Mouse (Mus musculus): ENCODE data around the gene Camk2d.

The Camk2d gene

DNA sequence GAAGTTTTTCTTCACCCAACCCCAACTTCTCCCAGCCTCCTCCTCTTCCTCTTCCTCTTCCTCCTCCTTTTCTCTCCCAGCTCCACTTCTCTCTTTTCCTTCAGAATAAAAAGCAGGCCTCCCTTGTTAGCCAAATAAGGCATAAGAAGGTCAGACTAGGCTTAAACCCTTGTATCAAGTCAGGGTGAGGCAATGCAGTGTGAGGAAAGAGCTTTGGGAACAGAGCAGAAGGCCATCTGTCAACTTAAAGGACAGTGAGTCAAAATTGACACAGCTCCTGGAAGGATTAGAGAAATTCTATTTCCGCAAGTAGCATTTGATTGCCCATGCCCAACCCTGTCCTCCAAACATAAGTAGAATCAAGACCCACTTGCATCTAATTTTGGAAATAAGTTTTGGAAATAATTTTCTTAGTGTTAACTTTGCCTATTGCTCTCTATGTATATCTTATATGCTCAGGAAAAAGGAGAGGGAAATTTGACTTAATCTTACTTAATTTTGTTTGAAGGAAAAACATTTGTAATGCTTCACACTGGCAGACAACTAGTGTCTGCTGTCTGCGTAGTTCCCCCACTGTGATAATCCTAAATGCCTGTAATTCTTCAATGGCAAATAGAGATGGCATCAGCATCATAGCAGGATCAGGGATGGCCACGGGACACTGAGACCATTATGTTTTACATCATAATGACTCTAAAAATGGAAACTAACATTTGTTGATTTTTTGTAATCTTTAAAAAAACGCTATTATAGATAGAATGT is 16.8 kb downstream of the Camk2d start:
- no peak for DNase-seq (ENCODE audit: low spot score in 2 of 2)

DNA sequence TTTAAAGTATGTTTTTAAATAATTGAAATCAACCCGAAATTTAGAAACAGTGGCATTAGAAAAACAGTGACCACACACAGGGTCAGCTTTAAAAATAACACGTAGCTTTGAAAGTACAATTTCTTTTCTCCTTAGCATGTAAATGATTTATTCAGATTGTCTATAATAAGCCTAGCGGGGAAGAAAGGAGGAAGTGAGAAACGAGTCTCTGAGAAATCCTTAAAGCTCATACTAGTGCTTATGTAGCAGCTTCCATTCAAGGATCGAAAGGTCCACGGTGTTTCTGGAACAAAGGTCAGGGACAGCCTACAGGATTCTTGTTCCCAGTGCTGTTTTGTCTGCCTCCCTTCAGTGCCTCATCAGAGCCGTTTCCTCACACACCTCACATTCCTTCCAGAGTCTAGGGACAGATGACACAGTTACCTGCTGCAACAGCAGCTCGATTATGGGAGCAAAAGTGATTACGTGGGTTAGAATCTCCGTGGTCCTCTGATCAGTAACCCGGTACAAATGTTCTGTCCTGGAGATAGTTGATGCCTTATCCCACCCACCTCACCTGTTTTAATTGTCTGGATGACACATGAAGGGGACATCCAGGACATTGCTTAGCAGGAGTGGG is 17.5 kb downstream of the Camk2d start:
- DNase-seq (ENCODE audit: low spot score in 2 of 2): no peak

GRCm38 (mm10) chr3:126615306-126615705 is 19.2 kb downstream of the Camk2d start:
- DNase-seq (ENCODE audit: low spot score in 2 of 2): no peak

DNA sequence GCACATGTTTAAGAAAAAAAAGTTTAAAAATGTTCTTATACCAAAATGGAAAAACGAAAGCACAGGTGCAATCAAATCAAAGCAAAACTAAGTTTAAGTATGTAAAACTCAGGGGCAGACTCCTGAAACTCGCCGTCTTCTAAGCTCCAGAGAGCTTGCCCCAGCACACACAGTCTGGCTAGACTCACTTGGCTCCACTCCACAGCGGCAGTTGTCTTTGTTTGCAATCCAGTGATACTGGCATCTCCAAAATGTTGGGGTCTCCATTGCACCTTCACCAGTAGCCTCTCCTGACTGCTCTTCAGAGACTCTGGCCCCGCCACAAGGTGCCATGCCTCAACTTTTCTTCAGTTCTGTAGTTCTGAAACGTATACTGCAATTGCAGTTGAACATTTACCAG is 24.1 kb downstream of the Camk2d start:
- DNase-seq (ENCODE audit: low spot score in 2 of 2): no peak

DNA sequence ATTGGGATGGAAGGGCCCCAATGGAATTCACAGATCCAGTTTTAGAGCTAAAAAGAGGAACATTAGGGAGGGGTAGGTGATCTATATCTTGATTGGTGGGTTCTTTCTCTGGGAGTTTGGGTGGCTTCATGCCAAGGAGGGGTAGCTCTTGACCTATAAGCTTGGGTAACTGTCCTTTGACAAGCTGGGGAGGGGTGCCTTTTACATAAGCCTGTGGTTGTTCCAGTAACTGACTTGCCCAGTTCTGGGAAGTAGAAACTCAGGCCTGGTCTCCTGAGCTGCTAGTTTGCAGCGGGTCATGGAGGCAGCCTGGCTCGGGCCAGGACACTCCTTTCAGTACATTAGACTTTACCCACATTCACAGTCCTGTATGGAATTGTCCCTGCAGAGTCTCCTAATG is 26.4 kb downstream of the Camk2d start:
- DNase-seq (ENCODE audit: low spot score in 2 of 2): no peak

- DNase-seq (ENCODE audit: low spot score in 2 of 2): no peak
Observed at GRCm38 (mm10) chr3:126624994-126625763, 29.1 kb downstream of the Camk2d start.

GRCm38 (mm10) chr3:126625764-126626040 is 29.6 kb downstream of the Camk2d start:
- DNase-seq (ENCODE audit: low spot score in 2 of 2): no peak

- DNase-seq (ENCODE audit: low spot score in 2 of 2): no peak
Observed at GRCm38 (mm10) chr3:126627968-126628367, 31.9 kb downstream of the Camk2d start.

GRCm38 (mm10) chr3:126628380-126628779 is 32.3 kb downstream of the Camk2d start:
- no peak for DNase-seq (ENCODE audit: low spot score in 2 of 2)

DNA sequence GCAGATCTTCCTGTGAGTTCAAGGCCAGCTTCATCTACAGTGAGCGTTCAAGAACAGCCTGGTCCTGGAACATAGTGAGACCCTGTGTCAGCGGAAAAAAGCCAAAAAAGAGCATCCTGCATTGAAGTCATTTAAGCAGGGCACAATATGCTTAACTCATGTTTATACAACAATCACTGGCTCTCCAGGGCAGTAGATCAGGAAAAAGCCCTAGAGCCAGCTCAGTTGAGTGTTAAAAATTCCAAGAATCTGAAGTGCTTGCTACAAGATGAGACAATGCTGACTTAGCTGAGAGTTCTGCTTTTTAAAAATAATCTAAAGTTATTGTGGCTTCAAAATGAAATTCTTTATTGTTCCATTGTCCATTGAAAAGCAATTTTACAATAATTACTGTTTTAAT is 32.9 kb downstream of the Camk2d start:
- DNase-seq (ENCODE audit: low spot score in 2 of 2): no peak

- DNase-seq (ENCODE audit: low spot score in 2 of 2): no peak
Observed at GRCm38 (mm10) chr3:126630111-126630869, 34.2 kb downstream of the Camk2d start.

GRCm38 (mm10) chr3:126631583-126631982 is 35.5 kb downstream of the Camk2d start:
- DNase-seq (ENCODE audit: low spot score in 2 of 2): no peak

- no peak for DNase-seq (ENCODE audit: low spot score in 2 of 2)
Observed at GRCm38 (mm10) chr3:126632580-126632979, 36.5 kb downstream of the Camk2d start.

DNA sequence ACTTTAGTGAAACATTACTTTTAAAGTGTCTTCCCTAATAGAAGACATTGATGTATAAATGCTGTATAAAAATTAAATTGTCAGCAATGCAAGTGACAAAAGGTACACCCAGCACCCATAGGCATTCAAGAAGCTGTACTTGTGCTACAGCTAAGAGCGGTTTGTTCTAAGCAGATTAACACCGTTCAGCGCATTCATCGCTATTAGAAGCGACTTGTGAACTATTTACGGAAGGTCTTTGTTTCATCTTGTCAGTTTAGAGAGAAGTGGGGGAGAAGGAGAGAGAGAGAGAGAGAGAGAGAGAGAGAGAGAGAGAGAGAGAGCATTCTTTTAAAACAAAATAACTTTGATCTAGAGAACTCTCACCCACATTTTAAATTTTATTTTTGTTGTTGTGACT is 38.1 kb downstream of the Camk2d start:
- DNase-seq (ENCODE audit: low spot score in 2 of 2): no peak

GRCm38 (mm10) chr3:126638259-126638658 is 42.2 kb downstream of the Camk2d start:
- no peak for DNase-seq (ENCODE audit: low spot score in 2 of 2)

GRCm38 (mm10) chr3:126639098-126639513 is 43.0 kb downstream of the Camk2d start:
- peak in 1 of 2 experiments; percentile 38 for DNase-seq (ENCODE audit: low spot score in 2 of 2)

DNA sequence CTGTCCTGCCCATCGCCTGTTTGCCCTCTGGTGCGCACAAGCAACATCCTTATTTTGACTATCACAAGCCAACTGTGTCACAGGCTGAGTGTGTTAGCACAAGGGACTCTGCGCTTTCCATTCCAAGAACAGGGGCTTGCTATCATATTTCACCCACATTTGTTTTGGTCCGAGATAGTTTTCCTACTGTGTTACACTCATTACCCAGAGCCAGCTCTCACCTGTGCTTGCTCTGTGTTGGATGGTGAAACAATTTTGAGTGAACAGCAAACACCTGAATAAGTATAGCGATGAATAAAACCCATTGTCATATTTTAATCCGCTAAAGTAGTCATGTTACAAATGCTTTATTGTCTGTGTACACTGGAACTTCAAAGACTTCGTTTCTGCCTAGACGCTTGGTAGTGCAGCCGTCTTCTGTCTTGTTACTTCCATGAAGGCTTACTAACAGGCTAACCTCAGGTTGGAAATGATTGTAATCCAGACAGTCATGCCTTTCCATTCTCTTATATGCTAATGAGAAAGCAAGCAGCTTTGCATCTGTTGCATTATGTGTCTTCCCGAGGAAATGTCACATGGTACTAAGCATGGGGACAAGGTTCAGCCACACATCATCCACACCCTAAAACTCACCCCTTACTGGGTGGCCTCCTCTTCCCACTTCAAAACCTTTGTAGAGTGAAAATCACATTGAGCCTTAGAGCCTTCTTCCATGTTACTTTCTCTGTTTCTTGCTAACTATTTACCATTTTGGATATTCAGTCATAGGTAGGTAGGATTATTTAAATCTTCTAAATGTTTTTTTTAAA is 44.5 kb downstream of the Camk2d start:
- no peak for DNase-seq (ENCODE audit: low spot score in 2 of 2)

- no peak for DNase-seq (ENCODE audit: low spot score in 2 of 2)
Observed at GRCm38 (mm10) chr3:126641451-126641850, 45.3 kb downstream of the Camk2d start.

- no peak for DNase-seq (ENCODE audit: low spot score in 2 of 2)
Observed at GRCm38 (mm10) chr3:126643071-126644010, 47.2 kb downstream of the Camk2d start.

DNA sequence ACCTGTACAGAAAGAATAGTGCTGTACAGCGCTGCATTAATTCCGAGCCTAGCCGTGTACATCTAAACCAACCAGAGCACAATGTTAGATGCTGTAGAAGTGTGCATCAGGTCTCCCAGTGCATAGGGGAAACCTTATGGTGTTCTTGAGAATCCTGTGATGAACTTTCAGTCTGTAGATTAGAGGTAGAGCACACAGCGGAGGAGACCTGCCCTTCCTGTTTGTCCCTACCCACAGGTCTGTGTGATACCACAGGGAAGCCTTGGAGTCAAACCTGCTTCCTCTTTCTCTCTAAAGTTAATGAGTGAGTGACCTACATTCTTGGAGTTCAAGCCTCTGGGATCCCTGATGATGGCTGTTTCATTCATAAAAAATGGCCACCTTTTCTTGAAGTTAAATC is 54.2 kb downstream of the Camk2d start:
- no peak for DNase-seq (ENCODE audit: low spot score in 2 of 2)

All from left cerebral cortex, adult 9 months (tissue).